Mouse (Mus musculus): ENCODE data around the gene Odf3b. TPM values are rescaled to one million over a fixed set of nuclear protein-coding genes. Genes with fewer than 3 reads are reported as not detected.

Gene Odf3b
- polyA plus RNA-seq, 1 experiment from 2014 or later = 1.3 TPM

GRCm38 (mm10) chr15:89365141-89365551, 13.9 kb downstream of the Odf3b start:
- Histone ChIP-seq H3K27ac (ENCODE audit: low read depth) (no peak overlapping the region), H3K36me3 (ENCODE audit: insufficient read depth) (peaks cover 98% of the 10 kb centered on the region), H3K9ac (no peak overlapping the region), H3K27me3 (ENCODE audit: insufficient read depth, low read length) (no peaks in the 10 kb centered on the region), H3K4me3 (ENCODE audit: low read depth, low read length) (no peak overlapping the region), H3K4me2 (no peak overlapping the region), H3K9me3 (ENCODE audit: low read depth, low read length) (no peaks in the 10 kb centered on the region), H3K4me1 (ENCODE audit: insufficient read depth) (no peaks in the 10 kb centered on the region)
- WGBS = 87% methylated on average over 4 of the region's 4 CpGs
- no peak for TF ChIP-seq CTCF (IDR thresholded peaks at IDR 0.05; ENCODE audit: low read depth)
- ATAC-seq (ENCODE audit: insufficient read depth) (no peak), DNase-seq (no peak)

DNA sequence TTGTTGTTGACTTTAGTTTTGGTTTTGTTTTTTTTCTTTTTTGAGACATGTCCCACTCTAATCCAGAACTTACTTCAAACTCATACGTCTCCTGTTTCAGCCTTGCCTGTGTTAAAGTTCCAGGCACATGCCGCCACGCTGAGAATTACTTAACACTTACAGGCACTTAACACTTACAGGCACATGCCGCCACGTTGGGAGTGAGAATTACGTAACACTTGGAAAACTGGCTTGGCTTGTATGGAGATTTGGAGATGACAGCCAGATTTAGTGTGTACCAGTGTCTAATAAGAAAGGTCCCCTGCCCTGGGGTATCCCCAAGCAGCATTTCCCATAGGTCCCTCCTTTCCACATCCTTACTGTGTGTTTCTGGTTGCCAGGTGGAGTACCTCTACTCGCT, 16.0 kb downstream of the Odf3b start:
- no peak for ATAC-seq (ENCODE audit: insufficient read depth)
- Histone ChIP-seq H3K36me3 (ENCODE audit: insufficient read depth) (peaks cover 84% of the 10 kb centered on the region), H3K9ac (no peak overlapping the region)

DNA sequence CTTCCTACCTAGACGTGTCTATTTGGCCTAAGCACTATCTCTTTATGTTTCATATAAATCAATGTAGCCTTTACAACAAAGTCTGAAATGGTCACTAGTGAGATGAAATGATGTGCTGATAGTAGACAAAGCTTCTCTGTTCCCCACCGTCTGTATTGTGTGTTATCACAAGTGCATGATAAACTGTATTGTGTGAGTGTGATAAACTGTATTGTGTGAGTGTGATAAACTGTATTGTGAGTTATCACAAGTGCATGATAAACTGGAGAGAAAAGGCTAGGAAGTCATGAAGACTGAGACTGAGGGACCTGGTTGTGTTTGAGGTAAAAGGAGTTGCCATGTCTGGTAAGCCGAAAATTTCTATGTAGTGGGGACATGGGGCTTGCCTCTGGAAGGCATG, 20.3 kb downstream of the Odf3b start:
- no peak for DNase-seq
- Histone ChIP-seq H3K4me2 (no peak overlapping the region), H3K27ac (ENCODE audit: low read depth) (no peak overlapping the region), H3K4me3 (ENCODE audit: low read depth, low read length) (no peak overlapping the region), H3K27me3 (ENCODE audit: insufficient read depth, low read length) (no peaks in the 10 kb centered on the region), H3K4me1 (ENCODE audit: insufficient read depth) (peaks cover 8% of the 10 kb centered on the region), H3K36me3 (ENCODE audit: insufficient read depth) (peaks cover 50% of the 10 kb centered on the region), H3K9me3 (ENCODE audit: low read depth, low read length) (no peaks in the 10 kb centered on the region), H3K9ac (no peak overlapping the region)
- TF ChIP-seq CTCF (IDR thresholded peaks at IDR 0.05; ENCODE audit: low read depth) = no peak
- no peak for ATAC-seq (ENCODE audit: insufficient read depth)
- 73% methylated on average over 3 of the region's 3 CpGs for WGBS

More for the DNA sequence above, 16.0 kb downstream of the Odf3b start:
- Histone ChIP-seq H3K4me1 (ENCODE audit: insufficient read depth) (no peaks in the 10 kb centered on the region), H3K9me3 (ENCODE audit: low read depth, low read length) (no peaks in the 10 kb centered on the region), H3K4me3 (ENCODE audit: low read depth, low read length) (no peak overlapping the region), H3K27me3 (ENCODE audit: insufficient read depth, low read length) (no peaks in the 10 kb centered on the region), H3K4me2 (no peak overlapping the region), H3K27ac (ENCODE audit: low read depth) (no peak overlapping the region)
- WGBS = 78% methylated on average over 7 of the region's 7 CpGs
- DNase-seq = peak; percentile 20
- TF ChIP-seq CTCF (IDR thresholded peaks at IDR 0.05; ENCODE audit: low read depth) = no peak

DNA sequence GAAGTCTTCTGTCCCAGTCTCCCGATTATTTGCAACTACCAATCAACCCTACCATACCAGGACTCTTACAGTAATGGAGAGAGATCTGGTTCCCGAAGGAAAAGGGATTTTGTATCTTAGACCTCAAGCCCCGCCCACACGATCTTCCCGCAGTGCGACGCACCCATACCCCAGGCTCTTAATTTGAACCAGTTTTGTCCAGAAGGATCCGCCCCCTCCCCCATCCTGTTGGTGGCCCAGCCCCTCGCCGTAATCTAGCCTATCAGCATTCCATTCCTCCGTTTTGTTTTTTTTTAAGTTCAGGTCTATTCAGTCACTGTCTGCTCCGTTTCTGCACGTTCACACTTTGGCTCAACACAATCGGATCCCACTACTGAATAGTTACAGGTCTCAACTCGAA, 22.7 kb downstream of the Odf3b start:
- no peaks in the 10 kb centered on the region for H3K27me3 ChIP-seq (ENCODE audit: insufficient read depth, low read length)
- peak overlapping the region; percentile 79 for H3K9ac ChIP-seq
- DNase-seq = peak; percentile 95
- WGBS = under 1% methylated on average over 15 of the region's 15 CpGs
- peak overlapping the region; percentile 73 for H3K4me2 ChIP-seq
- peak overlapping the region; percentile 89 for H3K27ac ChIP-seq (ENCODE audit: low read depth)
- no peaks in the 10 kb centered on the region for H3K9me3 ChIP-seq (ENCODE audit: low read depth, low read length)
- peaks cover 50% of the 10 kb centered on the region for H3K36me3 ChIP-seq (ENCODE audit: insufficient read depth)
- TF ChIP-seq CTCF (IDR thresholded peaks at IDR 0.05; ENCODE audit: low read depth) = no peak
- peak overlapping the region; percentile 64 for H3K4me3 ChIP-seq (ENCODE audit: low read depth, low read length)
- peaks cover 8% of the 10 kb centered on the region for H3K4me1 ChIP-seq (ENCODE audit: insufficient read depth)
- ATAC-seq (ENCODE audit: insufficient read depth) = peak; percentile 81

DNA sequence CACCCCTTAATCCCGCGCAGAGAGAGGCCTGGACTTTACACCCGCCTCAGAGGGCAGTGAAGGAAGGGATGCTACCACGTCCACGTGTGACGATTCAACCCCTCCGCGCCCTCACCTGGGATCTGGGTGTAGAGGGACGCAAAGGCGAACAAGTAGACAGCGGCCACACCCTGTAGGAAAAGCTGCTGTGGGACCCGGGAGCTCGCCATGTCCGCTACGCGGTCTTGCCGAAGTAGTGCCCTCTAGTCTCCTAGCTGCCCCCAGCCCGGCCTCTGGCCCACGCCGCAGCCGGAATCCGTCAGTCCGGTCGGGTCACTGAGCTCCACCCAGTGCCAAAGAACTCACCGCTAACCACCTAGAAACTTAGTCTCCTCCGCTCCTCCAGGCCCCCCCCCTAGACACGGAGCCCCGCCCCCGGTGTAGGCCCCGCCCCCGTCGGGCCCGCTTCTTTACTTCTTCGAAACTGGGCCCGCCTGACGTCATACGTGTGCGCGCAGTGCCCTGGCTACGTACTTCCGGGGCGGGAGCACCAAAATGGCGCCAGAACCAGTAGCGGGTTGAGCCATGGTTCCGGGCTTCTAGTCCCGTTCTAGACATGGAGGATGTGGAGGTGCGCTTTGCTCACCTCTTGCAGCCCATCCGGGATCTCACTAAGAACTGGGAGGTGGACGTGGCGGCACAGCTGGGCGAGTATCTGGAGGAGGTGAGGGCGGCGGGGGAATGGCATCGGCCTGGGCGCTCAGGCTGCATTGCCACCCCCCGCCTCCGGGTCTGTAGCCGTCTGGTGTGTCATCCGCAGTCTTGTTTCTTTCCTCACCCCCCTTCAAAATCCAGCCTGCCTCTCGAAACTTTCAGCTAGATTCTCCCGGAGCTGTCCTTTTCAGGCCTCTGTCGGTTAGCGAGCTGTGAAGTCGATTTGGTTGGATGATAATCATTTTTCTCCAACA, 23.6 kb downstream of the Odf3b start, which contains the start of the genes Lmf2 and Ncaph2:
TSS of gene Lmf2 (minus strand) at position 419 of the 947 bp plus-strand sequence.
TSS of gene Ncaph2 (plus strand) at position 479 of the 947 bp plus-strand sequence.
- DNase-seq (peak; percentile 99), ATAC-seq (ENCODE audit: insufficient read depth) (peak; percentile 86)
- H3K4me3 ChIP-seq (ENCODE audit: low read depth, low read length) = peak within 1 kb of the TSS; percentile 64
- no peak for TF ChIP-seq CTCF (IDR thresholded peaks at IDR 0.05; ENCODE audit: low read depth)
- peaks cover 50% of the 10 kb centered on the region for H3K36me3 ChIP-seq (ENCODE audit: insufficient read depth)
- H3K4me1 ChIP-seq (ENCODE audit: insufficient read depth) = peaks cover 8% of the 10 kb centered on the region
- H3K9me3 ChIP-seq (ENCODE audit: low read depth, low read length) = no peaks in the 10 kb centered on the region
- under 1% methylated on average over 64 of the region's 64 CpGs for WGBS
- H3K27me3 ChIP-seq (ENCODE audit: insufficient read depth, low read length) = no peaks in the 10 kb centered on the region
- peak within 1 kb of the TSS; percentile 89 for H3K27ac ChIP-seq (ENCODE audit: low read depth)
- H3K9ac ChIP-seq = peak within 1 kb of the TSS; percentile 79
- H3K4me2 ChIP-seq = peak within 1 kb of the TSS; percentile 94

DNA sequence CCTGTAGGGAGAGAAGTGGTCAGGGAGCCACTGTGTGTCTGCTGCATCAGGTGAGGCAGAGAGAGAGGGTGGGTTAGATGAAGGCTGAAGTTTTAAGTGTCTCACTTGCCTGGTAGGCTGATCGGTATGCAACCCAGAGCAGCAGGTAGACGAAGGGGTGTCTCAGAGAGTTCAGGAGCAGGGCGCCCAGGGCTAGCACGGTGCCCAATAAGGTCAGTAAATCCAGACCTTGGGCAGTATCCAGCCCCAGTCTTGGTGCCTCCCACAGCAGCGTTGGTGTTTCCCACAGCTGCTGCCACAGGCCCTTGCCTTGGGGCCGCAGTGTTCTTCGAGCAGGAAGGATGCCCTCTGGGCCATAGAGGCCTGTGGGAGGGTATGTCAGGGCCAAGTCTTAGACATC, 24.6 kb downstream of the Odf3b start:
- H3K27ac ChIP-seq (ENCODE audit: low read depth) = no peak overlapping the region
- peak overlapping the region; percentile 79 for H3K9ac ChIP-seq
- DNase-seq (no peak), ATAC-seq (ENCODE audit: insufficient read depth) (no peak)
- H3K9me3 ChIP-seq (ENCODE audit: low read depth, low read length) = no peaks in the 10 kb centered on the region
- H3K27me3 ChIP-seq (ENCODE audit: insufficient read depth, low read length) = no peaks in the 10 kb centered on the region
- peaks cover 50% of the 10 kb centered on the region for H3K36me3 ChIP-seq (ENCODE audit: insufficient read depth)
- WGBS = 72% methylated on average over 7 of the region's 7 CpGs
- peaks cover 8% of the 10 kb centered on the region for H3K4me1 ChIP-seq (ENCODE audit: insufficient read depth)
- no peak for TF ChIP-seq CTCF (IDR thresholded peaks at IDR 0.05; ENCODE audit: low read depth)
- H3K4me3 ChIP-seq (ENCODE audit: low read depth, low read length) = peak overlapping the region; percentile 64
- peak overlapping the region; percentile 94 for H3K4me2 ChIP-seq

DNA sequence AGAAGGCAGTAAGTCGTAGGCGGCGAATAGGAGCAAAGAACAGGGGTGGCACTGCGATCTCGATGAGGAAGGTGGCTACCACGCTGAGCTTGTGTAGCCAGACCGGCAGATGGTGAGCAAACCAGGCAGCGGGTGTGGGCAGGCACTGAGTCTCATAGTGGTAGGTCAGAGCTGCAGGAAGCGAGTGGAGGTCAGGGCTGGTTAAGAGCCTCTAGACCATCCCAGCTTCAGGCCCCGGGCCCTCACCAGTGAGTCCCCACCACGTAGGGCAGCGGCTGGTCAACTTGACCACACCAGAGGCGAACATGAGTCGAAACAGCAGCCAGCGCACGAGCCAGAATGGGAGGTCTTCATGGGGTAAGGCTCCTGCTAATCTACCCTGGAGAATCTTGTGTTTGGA, 25.2 kb downstream of the Odf3b start:
- Histone ChIP-seq H3K9me3 (ENCODE audit: low read depth, low read length) (no peaks in the 10 kb centered on the region), H3K4me3 (ENCODE audit: low read depth, low read length) (no peak overlapping the region), H3K27ac (ENCODE audit: low read depth) (no peak overlapping the region), H3K36me3 (ENCODE audit: insufficient read depth) (peaks cover 50% of the 10 kb centered on the region), H3K27me3 (ENCODE audit: insufficient read depth, low read length) (no peaks in the 10 kb centered on the region), H3K4me2 (peak overlapping the region; percentile 94), H3K4me1 (ENCODE audit: insufficient read depth) (peaks cover 8% of the 10 kb centered on the region), H3K9ac (peak overlapping the region; percentile 79; the same call in 1 of the 2 replicates)
- 90% methylated on average over 16 of the region's 16 CpGs for WGBS
- ATAC-seq (ENCODE audit: insufficient read depth) (no peak), DNase-seq (no peak)
- no peak for TF ChIP-seq CTCF (IDR thresholded peaks at IDR 0.05; ENCODE audit: low read depth)
